Mouse (Mus musculus) c-Kit-positive CD71-positive TER-119-positive erythroid progenitor cells, embryonic 14.5 days (primary cell): ENCODE measurements around the gene Art3.

Source experiments
- DNase-seq: peaks from one replicate; pipeline ENCODE4 v3.0.0-alpha.2; 2013; ENCODE audit warnings: low spot score

Gene Art3

GRCm38 (mm10) chr5:92381550-92382348 lies 50.1 kb downstream of the Art3 start:
- peak; percentile 77 for DNase-seq

GRCm38 (mm10) chr5:92382349-92382679 lies 50.7 kb downstream of the Art3 start:
- DNase-seq = no peak

GRCm38 (mm10) chr5:92383747-92384146 lies 52.1 kb downstream of the Art3 start:
- DNase-seq = no peak

GRCm38 (mm10) chr5:92384855-92385254 lies 53.2 kb downstream of the Art3 start:
- DNase-seq = no peak

- no peak for DNase-seq
Observed at GRCm38 (mm10) chr5:92386102-92386501, 54.5 kb downstream of the Art3 start.

GRCm38 (mm10) chr5:92386643-92387042 lies 55.0 kb downstream of the Art3 start:
- no peak for DNase-seq

- DNase-seq = no peak
Observed at GRCm38 (mm10) chr5:92387433-92387832, 55.8 kb downstream of the Art3 start.

- no peak for DNase-seq
Observed at GRCm38 (mm10) chr5:92389977-92390376, 58.4 kb downstream of the Art3 start.

GRCm38 (mm10) chr5:92390615-92391014 lies 59.0 kb downstream of the Art3 start:
- no peak for DNase-seq

- DNase-seq = no peak
Observed at GRCm38 (mm10) chr5:92392542-92392941, 60.9 kb downstream of the Art3 start.

GRCm38 (mm10) chr5:92393863-92394262 lies 62.2 kb downstream of the Art3 start:
- no peak for DNase-seq

GRCm38 (mm10) chr5:92395764-92396163 lies 64.1 kb downstream of the Art3 start:
- no peak for DNase-seq

GRCm38 (mm10) chr5:92396476-92396875 lies 64.8 kb downstream of the Art3 start:
- DNase-seq = peak; percentile 66

- DNase-seq = peak; percentile 82
Observed at GRCm38 (mm10) chr5:92398153-92398552, 66.5 kb downstream of the Art3 start.

GRCm38 (mm10) chr5:92402816-92403215 lies 71.2 kb downstream of the Art3 start:
- no peak for DNase-seq

- no peak for DNase-seq
Observed at GRCm38 (mm10) chr5:92403562-92404399, 72.2 kb downstream of the Art3 start.

- DNase-seq = no peak
Observed at GRCm38 (mm10) chr5:92404400-92404678, 72.7 kb downstream of the Art3 start.

GRCm38 (mm10) chr5:92409361-92410155 lies 77.9 kb downstream of the Art3 start:
- DNase-seq = no peak

- DNase-seq = no peak
Observed at GRCm38 (mm10) chr5:92410486-92410885, 78.9 kb downstream of the Art3 start.

- DNase-seq = no peak
Observed at GRCm38 (mm10) chr5:92411461-92412140, 80.0 kb downstream of the Art3 start.

- no peak for DNase-seq
Observed at GRCm38 (mm10) chr5:92413271-92413981, 81.8 kb downstream of the Art3 start.
